Mouse (Mus musculus): Measurements from ENCODE around the gene Gm6465.
"Not testable (repeated sequence)": the region's sequence is repeated elsewhere in the genome, so short reads cannot be mapped to it uniquely, and the experiment has no call there.

Gm6465 gene

DNA sequence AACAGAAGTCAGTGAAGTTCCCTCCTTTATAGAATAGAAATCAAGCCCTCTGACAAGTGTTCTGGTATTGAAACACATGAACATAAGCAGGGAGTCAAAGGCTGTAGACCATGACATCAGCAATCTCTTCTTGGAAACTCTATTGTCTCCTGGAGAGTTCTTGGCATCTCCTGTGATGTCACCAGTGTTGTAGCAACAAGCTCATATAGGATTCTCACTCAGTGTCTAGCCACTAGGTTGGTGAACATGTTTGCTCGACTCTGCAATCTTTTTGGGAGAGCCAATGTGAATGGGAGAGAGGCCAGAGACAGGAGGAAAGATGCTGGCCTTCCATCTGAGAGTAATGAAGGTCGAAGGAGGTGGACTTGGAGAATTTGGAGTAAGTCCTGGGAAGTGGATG, at the start of gene Gm6465:
Gene Gm6465, plus strand, starts transcription at position 301 of the 400 bp plus-strand sequence.
- DNase-seq = not testable (repeated sequence)

DNA sequence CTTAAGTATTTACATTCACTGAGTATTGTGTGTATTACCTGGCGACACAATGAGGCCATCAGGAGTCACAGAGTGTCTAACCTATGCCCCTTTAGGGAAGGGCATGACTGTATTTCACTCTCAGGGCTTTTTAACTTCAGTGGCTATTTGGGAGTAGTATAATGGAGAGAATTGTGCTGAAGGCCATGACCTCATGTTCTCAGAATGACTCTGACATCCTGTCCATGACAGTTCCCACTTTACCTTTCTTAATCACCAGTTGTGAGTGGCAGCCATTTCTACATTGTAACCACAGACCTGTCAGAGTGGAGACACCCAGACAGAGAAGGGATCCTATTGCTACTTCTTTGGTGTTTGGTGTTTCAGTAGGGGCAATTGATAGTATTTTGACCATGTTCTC, 485 bp downstream of the Gm6465 start:
- not testable (repeated sequence) for DNase-seq

DNA sequence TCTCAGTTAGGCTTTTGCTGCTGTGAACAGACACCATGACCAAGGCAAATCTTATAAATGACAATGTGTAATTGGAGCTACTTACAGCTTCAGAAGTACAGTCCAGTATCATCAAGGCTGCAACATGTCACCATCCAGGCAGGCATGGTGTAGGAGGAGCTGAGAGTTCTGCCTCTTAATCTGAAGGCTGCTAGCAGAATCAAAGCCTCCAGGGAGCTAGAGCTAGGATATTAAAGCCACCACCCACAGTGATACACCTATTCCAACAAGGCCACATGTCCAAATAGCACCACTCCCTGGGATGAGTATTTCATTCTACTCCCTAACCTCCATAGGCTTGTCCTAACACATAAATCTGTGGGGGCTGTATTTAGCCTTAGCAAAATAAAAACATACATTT, 12.6 kb downstream of the Gm6465 start:
- DNase-seq = peak in 1 of 2 experiments; percentile 1
